Mouse (Mus musculus) adrenal gland, adult (tissue): ENCODE results near the gene Psmc1.
A peak's percentile ranks its signal among the peaks of the same experiment; 100 is the strongest.

ENCODE experiments used
- DNase-seq, 2 experiments: peaks; one replicate each; pipeline ENCODE4 v3.0.0; 2022 to 2023; ENCODE audit warnings: low spot score in 1 of 2; ENCODE audit not compliant: inconsistent age in 2 of 2

Psmc1 gene

GRCm38 (mm10) chr12:100167931-100168871, 58.2 kb downstream of the Psmc1 start:
- peak; percentile 32 to 61 for DNase-seq

- no peak for DNase-seq
These were observed 62.5 kb downstream of the Psmc1 start for GRCm38 (mm10) chr12:100172481-100172880.
